Mouse (Mus musculus): ENCODE data around the gene Vmn2r34. TPM values are rescaled to one million over a fixed set of nuclear protein-coding genes. Genes with fewer than 3 reads are reported as not detected.
"Not testable (repeated sequence)": the region's sequence is repeated elsewhere in the genome, so short reads cannot be mapped to it uniquely, and the experiment has no call there.

Gene Vmn2r34
- polyA plus RNA-seq (2015; fragmentation: Nextera tagmentation; extraction: Ambion mirVana) = not detected in 2 replicates

DNA sequence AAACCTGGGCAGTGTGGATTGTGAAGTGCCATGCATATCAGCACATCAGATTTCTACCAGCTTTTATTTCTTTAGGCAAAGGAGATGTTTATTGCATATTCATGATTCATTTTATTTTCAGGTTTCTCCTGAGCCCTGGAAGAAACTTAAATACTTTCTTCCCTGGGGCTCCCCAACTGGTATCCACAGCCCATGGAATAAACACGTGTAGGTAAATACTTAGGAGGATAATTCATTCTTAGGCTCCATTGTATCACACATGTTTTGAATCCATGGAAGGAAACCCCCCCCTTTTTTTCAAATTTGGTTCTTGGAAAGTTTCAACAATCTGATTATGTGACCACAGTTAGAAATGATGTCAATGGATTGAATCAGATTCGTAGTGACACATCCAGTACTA, at the start of gene Vmn2r34:
Vmn2r34 (minus strand) TSS at position 101 of the 400 bp plus-strand sequence.
- H3K4me1 ChIP-seq (replicated peaks); ATAC-seq; H3K36me3 ChIP-seq; H3K27me3 ChIP-seq; H3K9ac ChIP-seq (replicated peaks); H3K4me3 ChIP-seq (replicated peaks); H3K9me3 ChIP-seq; H3K4me2 ChIP-seq (replicated peaks); H3K27ac ChIP-seq: not testable (repeated sequence)
- WGBS = 67% methylated on average over 2 of the region's 2 CpGs

DNA sequence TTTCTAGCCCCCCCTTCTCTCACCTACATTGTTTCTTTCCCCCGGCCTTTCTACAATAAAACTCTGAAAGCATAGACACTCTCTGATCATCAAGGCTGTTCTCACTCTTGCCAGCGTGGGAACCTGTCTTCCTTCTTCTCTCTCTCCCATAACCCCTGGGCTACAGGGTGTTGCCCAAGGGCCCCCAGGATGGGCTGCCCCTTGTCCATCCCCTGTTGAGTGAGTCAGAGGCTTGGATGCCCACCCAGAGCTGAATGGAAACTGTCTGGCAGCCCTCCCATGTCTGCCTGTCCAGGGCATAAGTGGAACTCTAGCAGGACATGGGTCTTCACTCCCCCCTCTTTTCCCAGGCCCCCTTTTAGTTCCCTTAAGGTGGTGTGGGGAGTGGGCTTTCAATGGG, 15.3 kb downstream of the Vmn2r34 start:
- not testable (repeated sequence) for H3K27ac ChIP-seq; H3K36me3 ChIP-seq; H3K4me1 ChIP-seq (replicated peaks); H3K9ac ChIP-seq (replicated peaks); H3K9me3 ChIP-seq; H3K4me2 ChIP-seq (replicated peaks); H3K27me3 ChIP-seq; H3K4me3 ChIP-seq (replicated peaks); ATAC-seq
- WGBS = 77% methylated on average over 2 of the region's 2 CpGs

Other genes with a start within 250 kb of the Vmn2r34 start
- not detected in 2 replicates for gene Vmn2r32, start 209.5 kb downstream of the Vmn2r34 start, polyA plus RNA-seq (2015; fragmentation: Nextera tagmentation; extraction: Ambion mirVana)
- not detected in 2 replicates for gene Vmn2r33, start 122.7 kb downstream of the Vmn2r34 start, polyA plus RNA-seq (2015; fragmentation: Nextera tagmentation; extraction: Ambion mirVana)
- not detected in 2 replicates for gene Vmn2r35, start 130.4 kb upstream of the Vmn2r34 start, polyA plus RNA-seq (2015; fragmentation: Nextera tagmentation; extraction: Ambion mirVana)
- not detected in 2 replicates for gene Vmn2r36, start 213.0 kb upstream of the Vmn2r34 start, polyA plus RNA-seq (2015; fragmentation: Nextera tagmentation; extraction: Ambion mirVana)

Data from midbrain, embryonic 13.5 days (tissue).